Mouse (Mus musculus) ES-Bruce4 (cell line): ENCODE results near the gene Thoc5. TPM values are rescaled to one million over a fixed set of nuclear protein-coding genes. Genes with fewer than 3 reads are reported as not detected.

ENCODE experiments used
- H3K27ac ChIP-seq: 2 replicates; pipeline ENCODE4 v1.5.1; 2012; ENCODE audit warnings: low read length, inconsistent platforms; ENCODE audit not compliant: insufficient read depth
- H3K27me3 ChIP-seq: 2 replicates; pipeline ENCODE4 v1.6.1; 2012; ENCODE audit warnings: mild to moderate bottlenecking, low read length, inconsistent platforms; ENCODE audit not compliant: control insufficient read depth, poor library complexity, insufficient read depth, severe bottlenecking
- H3K36me3 ChIP-seq: 2 replicates; pipeline ENCODE4 v1.6.1; 2012; ENCODE audit warnings: inconsistent platforms, mild to moderate bottlenecking, low read length, moderate library complexity; ENCODE audit not compliant: control insufficient read depth, poor library complexity, insufficient read depth, severe bottlenecking
- H3K4me1 ChIP-seq: one replicate; pipeline ENCODE4 v1.8.1; 2011; ENCODE audit warnings: low read length; ENCODE audit not compliant: control insufficient read depth, insufficient read depth
- H3K4me3 ChIP-seq: 2 replicates; pipeline ENCODE4 v1.5.1; 2011; ENCODE audit warnings: low read depth, mild to moderate bottlenecking, low read length
- H3K9ac ChIP-seq: 2 replicates; pipeline ENCODE4 v1.6.1; 2012; ENCODE audit warnings: low read depth, mild to moderate bottlenecking, inconsistent platforms; ENCODE audit not compliant: poor library complexity, severe bottlenecking
- H3K9me3 ChIP-seq: replicated peaks from 2 replicates; pipeline ENCODE4 v1.6.1; 2012; ENCODE audit warnings: mild to moderate bottlenecking, low read length, inconsistent platforms; ENCODE audit not compliant: control insufficient read depth, poor library complexity, insufficient read depth, severe bottlenecking
- CTCF ChIP-seq: IDR thresholded peaks from one replicate; pipeline ENCODE4 v1.8.1; 2011; ENCODE audit warnings: low read depth, low read length
- EP300 ChIP-seq: IDR thresholded peaks from 2 replicates; pipeline ENCODE4 v1.6.1; 2011; ENCODE audit warnings: low read depth, low read length; ENCODE audit not compliant: insufficient read depth
- POLR2A ChIP-seq: IDR thresholded peaks from one replicate; pipeline ENCODE4 v1.8.1; 2011; ENCODE audit warnings: low read length; ENCODE audit not compliant: insufficient read depth
- polyA plus RNA-seq: library from polyadenylated mRNA; stranded (reverse); fragments of >200 nt; gene quantifications from 2 replicates; pipeline ENCODE4 v1.2.4, GENCODE M21; 2011; ENCODE audit warnings: low read depth; ENCODE audit not compliant: missing spikeins, insufficient read depth, insufficient read length

Gene Thoc5
- polyA plus RNA-seq, 1 experiment = 51.3 TPM

- Histone ChIP-seq H3K4me3 (no peak overlapping the region), H3K36me3 (no peaks in the 10 kb centered on the region), H3K9ac (no peak overlapping the region), H3K27me3 (no peaks in the 10 kb centered on the region), H3K4me1 (no peaks in the 10 kb centered on the region), H3K27ac (no peak overlapping the region), H3K9me3 (no peaks in the 10 kb centered on the region)
- TF ChIP-seq EP300 = no peak
- TF ChIP-seq POLR2A = no peak
- TF ChIP-seq CTCF = no peak
Observed at GRCm38 (mm10) chr11:4966888-4967287, 71.8 kb downstream of the Thoc5 start.

- Histone ChIP-seq H3K4me1 (no peaks in the 10 kb centered on the region), H3K4me3 (no peak overlapping the region), H3K36me3 (no peaks in the 10 kb centered on the region), H3K27me3 (no peaks in the 10 kb centered on the region), H3K9ac (no peak overlapping the region), H3K9me3 (no peaks in the 10 kb centered on the region), H3K27ac (no peak overlapping the region)
- no peak for TF ChIP-seq EP300
- no peak for TF ChIP-seq POLR2A
- TF ChIP-seq CTCF = no peak
Observed at GRCm38 (mm10) chr11:4967549-4967948, 72.4 kb downstream of the Thoc5 start.

DNA sequence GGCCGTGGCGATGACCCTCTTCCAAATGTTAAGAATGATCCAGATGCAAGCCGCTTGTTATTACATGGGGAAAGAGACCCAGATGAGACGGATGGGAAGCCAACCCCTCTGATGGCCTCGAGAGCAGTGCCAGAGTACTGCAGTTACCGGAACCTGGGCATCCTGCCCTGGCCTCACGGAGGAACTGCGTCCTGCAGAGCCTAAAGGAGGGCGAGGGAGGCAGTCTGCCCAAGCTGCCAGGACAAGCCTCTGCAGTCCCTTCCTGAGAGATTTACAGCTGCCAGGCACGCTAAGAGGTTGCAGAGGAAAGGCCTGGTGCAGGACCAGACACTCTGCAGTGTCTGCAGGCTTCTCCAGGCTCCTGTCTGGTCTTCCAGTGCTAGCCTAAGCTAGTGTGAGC lies 73.3 kb downstream of the Thoc5 start:
- no peaks in the 10 kb centered on the region for H3K4me1 ChIP-seq
- H3K4me3 ChIP-seq = no peak overlapping the region
- no peaks in the 10 kb centered on the region for H3K36me3 ChIP-seq
- H3K9me3 ChIP-seq = no peaks in the 10 kb centered on the region
- no peaks in the 10 kb centered on the region for H3K27me3 ChIP-seq
- H3K27ac ChIP-seq = no peak overlapping the region
- TF ChIP-seq EP300 (no peak), CTCF (no peak), POLR2A (no peak)
- no peak overlapping the region for H3K9ac ChIP-seq

GRCm38 (mm10) chr11:4972967-4973870 lies 78.1 kb downstream of the Thoc5 start:
- Histone ChIP-seq H3K27me3 (no peaks in the 10 kb centered on the region), H3K4me1 (no peaks in the 10 kb centered on the region), H3K27ac (no peak overlapping the region), H3K9me3 (no peaks in the 10 kb centered on the region), H3K4me3 (no peak overlapping the region), H3K36me3 (no peaks in the 10 kb centered on the region), H3K9ac (no peak overlapping the region)
- TF ChIP-seq EP300 (no peak), CTCF (peak; percentile 58)

DNA sequence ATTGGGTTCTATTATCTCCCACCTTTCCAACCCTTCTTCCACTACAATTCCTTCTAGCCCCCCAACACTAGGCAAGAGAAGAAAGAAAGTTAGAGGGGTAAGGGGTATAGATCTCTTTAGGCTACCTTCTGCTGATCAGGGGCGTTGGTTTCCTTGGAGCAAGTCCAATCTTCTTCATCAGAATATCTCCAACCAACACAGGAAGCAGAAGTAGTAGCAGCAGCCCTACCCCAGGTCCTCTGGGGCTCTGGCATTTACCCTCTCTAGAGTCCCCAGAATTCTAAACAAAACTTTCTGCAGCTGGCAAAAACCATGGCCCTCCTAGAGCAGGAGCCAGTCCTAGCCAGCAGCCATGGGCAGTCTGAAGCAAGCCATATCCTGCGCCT lies 78.7 kb downstream of the Thoc5 start:
- Histone ChIP-seq H3K36me3 (no peaks in the 10 kb centered on the region), H3K9ac (no peak overlapping the region), H3K4me1 (no peaks in the 10 kb centered on the region), H3K4me3 (no peak overlapping the region), H3K27ac (no peak overlapping the region), H3K27me3 (no peaks in the 10 kb centered on the region), H3K9me3 (no peaks in the 10 kb centered on the region)
- no peak for TF ChIP-seq EP300
- no peak for TF ChIP-seq POLR2A
- TF ChIP-seq CTCF = no peak

DNA sequence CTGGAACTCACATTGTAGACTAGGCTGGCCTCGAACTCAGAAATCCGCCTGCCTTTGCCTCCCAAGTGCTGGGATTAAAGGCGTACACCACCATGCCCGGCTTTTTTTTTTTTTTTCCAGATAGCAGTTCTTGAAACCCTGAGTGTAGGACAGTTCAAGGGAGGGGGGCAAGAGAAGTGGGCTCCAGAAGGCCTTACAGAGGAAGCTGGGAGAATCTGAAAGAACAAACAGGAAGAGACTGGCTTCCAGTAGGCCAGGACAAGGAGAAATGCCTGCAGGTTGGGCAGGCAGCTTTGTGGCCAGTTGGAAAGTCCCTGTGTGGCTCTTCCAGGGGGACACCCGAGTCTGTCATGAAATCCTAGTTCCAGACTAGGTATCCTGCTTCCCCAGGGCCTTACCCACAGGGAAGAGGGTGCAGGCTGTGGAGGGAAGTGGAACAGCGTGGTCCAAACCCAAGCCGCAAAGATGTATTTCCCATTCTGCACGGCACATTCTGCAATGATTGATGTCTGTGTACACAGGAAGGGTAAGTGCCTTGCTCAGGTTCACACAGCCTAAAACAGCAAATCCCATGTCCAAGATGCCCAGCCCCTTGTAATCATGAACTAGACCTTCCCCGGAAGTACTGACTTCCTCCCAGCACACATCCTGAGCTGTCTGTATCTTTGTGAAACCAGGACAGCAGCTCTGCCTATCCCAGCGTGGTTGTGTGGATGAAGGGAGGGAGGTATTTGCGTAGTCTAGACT lies 79.4 kb downstream of the Thoc5 start:
- TF ChIP-seq EP300 = no peak
- TF ChIP-seq POLR2A = no peak
- TF ChIP-seq CTCF = no peak
- Histone ChIP-seq H3K27ac (no peak overlapping the region), H3K4me1 (no peaks in the 10 kb centered on the region), H3K36me3 (no peaks in the 10 kb centered on the region), H3K9me3 (no peaks in the 10 kb centered on the region), H3K9ac (no peak overlapping the region), H3K27me3 (no peaks in the 10 kb centered on the region), H3K4me3 (no peak overlapping the region)
